8 mouse cellular contexts compared by ENCODE assay signal in the genomic region with DNA sequence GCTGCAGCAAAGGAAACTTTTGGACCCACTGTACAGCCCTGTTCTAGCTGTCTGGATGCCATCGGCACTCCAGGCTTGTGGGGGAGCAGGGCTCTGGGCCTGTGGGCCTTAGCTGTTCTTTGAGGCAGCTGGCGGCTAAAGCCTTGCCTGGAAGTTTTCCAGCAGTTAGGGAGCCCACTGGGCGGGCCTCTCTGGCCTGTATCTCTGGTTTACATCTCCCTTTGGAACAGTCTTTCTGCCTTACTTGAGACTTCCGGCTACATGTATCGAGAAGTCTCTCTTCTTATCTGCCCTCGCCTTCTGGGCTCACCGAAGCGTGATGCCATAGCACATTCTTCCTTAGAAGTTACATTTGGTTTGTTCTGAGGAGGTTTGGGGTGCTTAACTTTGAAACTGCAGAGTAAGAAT.
DNase-seq lines count a peak whose midpoint lies in the region; ATAC-seq and TF ChIP-seq lines count a peak whose summit lies in the region.

No protein-coding gene starts in this region.

- peak overlapping the region; percentile 80 for H3K27ac ChIP-seq in liver, postnatal 0 days (ENCODE audit: low read depth)

- 51% methylated on average over 8 of the region's 8 CpGs for WGBS in liver, postnatal 0 days (ENCODE audit: insufficient replicate concordance)

- peak; percentile 90 for ATAC-seq in common myeloid progenitor, adult 5-6 weeks (replicated peaks; ENCODE audit: low read depth, poor library complexity, severe bottlenecking)
- peak; percentile 92 for ATAC-seq in liver, postnatal 0 days

- TF ChIP-seq EP300 in liver, postnatal 0 days (IDR thresholded peaks at IDR 0.05; ENCODE audit: low read depth) = peak; percentile 86

- no peak for TF ChIP-seq CTCF in liver, postnatal 0 days (IDR thresholded peaks at IDR 0.05; ENCODE audit: low read depth)

- no peaks in the 10 kb centered on the region for H3K27me3 ChIP-seq in liver, postnatal 0 days (ENCODE audit: insufficient read depth, low read length)

- peak overlapping the region; percentile 20; the same call in 1 of the 2 replicates for H3K4me2 ChIP-seq in liver, postnatal 0 days (ENCODE audit: low read depth, low read length)

- no peaks in the 10 kb centered on the region for H3K36me3 ChIP-seq in liver, postnatal 0 days (replicated peaks; ENCODE audit: insufficient read depth, low read length)

- peaks cover 21% of the 10 kb centered on the region for H3K4me1 ChIP-seq in liver, postnatal 0 days (ENCODE audit: insufficient read depth)

- H3K9me3 ChIP-seq in liver, postnatal 0 days (ENCODE audit: low read length) = no peaks in the 10 kb centered on the region

- no peak overlapping the region for H3K4me3 ChIP-seq in liver, postnatal 0 days (ENCODE audit: low read depth, low read length)

- peak; percentile 28 for DNase-seq in heart, postnatal 4 days
- DNase-seq in heart, adult 18-20 months = no peak
- peak; percentile 46 for DNase-seq in NIH3T3 (ENCODE audit: low read depth)
- DNase-seq in liver, postnatal 0 days = peak; percentile 57
- peak; percentile 41 for DNase-seq in yolk sac, embryonic 10.5 days (ENCODE audit: low spot score)
- no peak for DNase-seq in adrenal gland, adult 8-10 months
- no peak for DNase-seq in thymus, postnatal 25 days

- H3K9ac ChIP-seq in liver, postnatal 0 days (replicated peaks) = 0 out of 2 replicates have a peak overlapping the region, but pooled peaks have one; percentile 0

Comparison
In these comparisons a context has a peak if more than half of its experiments do, and no peak if none do; other contexts are left out.
1. DNase-seq: peak in heart, postnatal 4 days (single experiment), NIH3T3 (single experiment), liver, postnatal 0 days (single experiment) and yolk sac, embryonic 10.5 days (single experiment); none in heart, adult 18-20 months (0 of 2), adrenal gland, adult 8-10 months (single experiment) and thymus, postnatal 25 days (single experiment).